Mouse (Mus musculus) thymus, postnatal 10 days (tissue): ENCODE data around the gene Raf1.
"Not testable (repeated sequence)": the region's sequence is repeated elsewhere in the genome, so short reads cannot be mapped to it uniquely, and the experiment has no call there.

Experiments
- DNase-seq, 2 experiments: peaks; one replicate each; pipeline ENCODE4 v3.0.0; 2021; ENCODE audit warnings: low spot score in 2 of 2

Gene Raf1

GRCm38 (mm10) chr6:115684271-115684670 lies 7.8 kb upstream of the Raf1 start:
- DNase-seq, result no peak

DNA sequence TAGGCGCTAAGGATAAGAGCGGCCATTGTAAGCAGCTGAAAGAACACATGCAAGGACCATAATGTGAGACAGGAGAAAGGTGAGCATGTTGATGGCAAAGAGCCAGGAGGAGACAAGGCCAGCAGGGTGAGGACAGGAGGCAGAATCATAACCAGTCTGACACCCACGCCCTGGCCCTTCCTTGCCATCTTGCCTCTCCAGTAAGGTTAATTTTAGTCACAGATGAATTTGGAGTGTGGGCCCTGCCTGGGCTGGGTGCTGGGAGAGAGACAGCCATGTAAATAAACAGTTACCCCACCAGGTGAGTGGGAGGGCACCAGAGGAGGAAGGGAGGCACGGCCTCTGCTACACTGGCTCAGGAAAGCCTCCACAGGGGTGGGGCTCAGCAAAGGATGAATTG lies 4.6 kb upstream of the Raf1 start:
- DNase-seq, result no peak

GRCm38 (mm10) chr6:115678012-115678411 lies 1.6 kb upstream of the Raf1 start:
- no peak for DNase-seq

- DNase-seq, result no peak
Measured at GRCm38 (mm10) chr6:115677441-115677840, 1.0 kb upstream of the Raf1 start.

GRCm38 (mm10) chr6:115675508-115676336 lies 713 bp downstream of the Raf1 start:
- peak; percentile 44 to 50 for DNase-seq

DNA sequence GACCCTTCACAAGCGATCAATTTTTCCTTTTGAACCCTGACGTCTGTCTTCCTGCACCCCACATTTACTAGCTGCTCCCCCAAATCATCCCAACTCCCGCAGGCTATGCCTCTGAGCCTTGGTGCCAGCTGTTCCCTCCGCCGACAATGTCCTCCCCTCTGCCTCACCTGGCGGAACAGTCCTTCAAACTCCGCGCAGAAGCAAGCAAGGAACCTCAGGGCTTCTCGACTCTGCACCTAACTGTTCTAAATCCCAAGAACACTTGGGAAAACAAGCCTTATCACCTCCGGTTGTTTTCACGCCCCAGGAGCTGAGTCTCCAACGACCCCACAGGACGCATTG lies 1.3 kb downstream of the Raf1 start:
- peak; percentile 19 to 36 for DNase-seq

DNA sequence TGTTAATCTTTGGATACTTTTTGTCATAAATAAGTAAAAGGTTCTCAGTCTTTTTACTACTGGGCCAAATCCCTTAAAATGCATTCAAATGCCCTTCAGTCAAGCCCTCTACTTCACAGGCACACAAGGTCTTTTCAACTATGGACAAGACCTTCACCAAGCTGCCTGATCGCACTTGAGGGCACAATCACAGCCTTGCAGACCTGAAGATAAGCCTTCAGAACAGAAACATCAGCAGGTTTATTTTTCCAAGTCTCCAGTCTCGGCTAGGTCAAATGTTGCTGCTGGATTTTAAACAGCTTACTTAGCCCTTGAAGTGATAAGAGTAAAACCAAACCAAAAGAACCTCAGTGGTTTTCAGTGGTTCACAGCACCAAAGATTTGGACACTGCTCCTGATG lies 2.1 kb downstream of the Raf1 start:
- no peak for DNase-seq

- no peak for DNase-seq
Measured at GRCm38 (mm10) chr6:115672700-115673099, 3.7 kb downstream of the Raf1 start.

DNA sequence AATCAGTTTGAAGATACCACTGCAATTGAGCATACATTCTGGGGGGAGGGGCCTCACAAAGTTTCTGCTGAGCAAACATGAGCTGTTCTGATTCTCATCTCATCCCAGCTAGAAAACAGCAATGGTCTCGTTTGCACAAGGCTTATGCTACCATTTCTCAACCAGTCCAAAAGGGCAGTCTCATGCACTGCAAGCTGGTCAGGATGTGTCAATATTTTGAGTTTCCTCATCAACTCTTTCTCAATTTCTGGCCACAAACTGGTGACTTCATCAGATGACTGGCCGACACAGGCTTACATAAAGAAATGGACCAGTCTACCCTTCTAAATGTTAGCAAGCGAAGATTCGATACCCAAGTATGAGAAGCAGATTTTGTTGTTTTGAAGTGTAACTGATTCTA lies 9.8 kb downstream of the Raf1 start:
- DNase-seq, result no peak

DNA sequence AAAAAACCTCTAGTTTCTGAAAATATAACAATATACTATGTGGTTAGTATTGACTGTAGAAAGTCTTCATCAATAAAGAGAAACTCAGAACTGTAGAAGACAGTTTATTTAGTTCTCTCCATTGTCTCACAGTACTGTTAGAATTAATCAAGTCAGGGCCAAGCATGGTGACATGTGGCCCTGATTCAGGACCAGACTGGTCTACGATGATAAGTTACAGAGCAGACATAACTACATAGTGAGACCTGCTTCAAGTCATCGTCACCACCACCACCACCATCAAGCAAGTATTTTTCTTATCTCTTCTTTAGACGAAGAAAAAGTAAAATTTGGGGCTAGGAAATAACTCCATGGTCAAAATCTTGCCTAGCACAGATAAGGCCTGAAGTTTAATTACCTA lies 12.2 kb downstream of the Raf1 start:
- no peak for DNase-seq

DNA sequence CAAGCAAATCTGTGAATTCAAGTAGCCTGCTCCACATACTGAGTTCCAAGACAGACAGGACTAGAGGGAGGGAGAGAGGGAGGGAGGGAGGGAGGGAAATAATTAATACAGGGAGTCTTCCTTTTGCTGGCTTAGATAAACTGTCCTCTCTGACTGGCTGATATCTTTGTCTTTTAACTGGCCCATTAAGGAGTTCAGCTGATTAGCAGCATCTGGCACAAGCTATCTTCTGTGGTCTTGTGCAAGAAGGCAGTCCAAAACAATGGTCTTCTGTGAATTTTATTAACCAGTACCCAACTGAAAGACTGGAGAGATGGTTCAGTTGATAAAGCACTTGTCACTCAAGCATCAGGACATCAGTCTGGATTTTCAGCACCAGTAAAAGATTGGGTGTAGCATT lies 17.6 kb downstream of the Raf1 start:
- no peak for DNase-seq

DNA sequence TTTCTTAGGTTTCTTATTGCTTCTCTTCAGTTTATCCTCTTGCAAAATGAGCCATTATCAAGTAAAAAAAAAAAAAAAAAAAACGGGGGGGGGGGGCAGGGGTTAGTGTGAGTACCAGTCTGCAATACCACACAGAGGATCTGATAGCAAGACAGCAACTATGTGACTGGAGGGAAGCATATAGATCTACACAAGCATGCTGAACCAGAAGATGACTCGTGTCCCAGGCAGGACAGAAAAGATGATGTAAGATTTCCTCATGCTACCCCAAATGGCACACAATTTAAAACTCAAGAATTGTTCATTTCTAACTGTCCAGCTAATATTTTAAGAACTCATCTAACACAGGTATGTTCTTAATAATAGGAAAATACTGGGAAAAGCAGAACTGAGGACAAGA lies 22.5 kb downstream of the Raf1 start:
- no peak for DNase-seq

- DNase-seq, result no peak
Measured at GRCm38 (mm10) chr6:115651719-115652118, 24.7 kb downstream of the Raf1 start.

DNA sequence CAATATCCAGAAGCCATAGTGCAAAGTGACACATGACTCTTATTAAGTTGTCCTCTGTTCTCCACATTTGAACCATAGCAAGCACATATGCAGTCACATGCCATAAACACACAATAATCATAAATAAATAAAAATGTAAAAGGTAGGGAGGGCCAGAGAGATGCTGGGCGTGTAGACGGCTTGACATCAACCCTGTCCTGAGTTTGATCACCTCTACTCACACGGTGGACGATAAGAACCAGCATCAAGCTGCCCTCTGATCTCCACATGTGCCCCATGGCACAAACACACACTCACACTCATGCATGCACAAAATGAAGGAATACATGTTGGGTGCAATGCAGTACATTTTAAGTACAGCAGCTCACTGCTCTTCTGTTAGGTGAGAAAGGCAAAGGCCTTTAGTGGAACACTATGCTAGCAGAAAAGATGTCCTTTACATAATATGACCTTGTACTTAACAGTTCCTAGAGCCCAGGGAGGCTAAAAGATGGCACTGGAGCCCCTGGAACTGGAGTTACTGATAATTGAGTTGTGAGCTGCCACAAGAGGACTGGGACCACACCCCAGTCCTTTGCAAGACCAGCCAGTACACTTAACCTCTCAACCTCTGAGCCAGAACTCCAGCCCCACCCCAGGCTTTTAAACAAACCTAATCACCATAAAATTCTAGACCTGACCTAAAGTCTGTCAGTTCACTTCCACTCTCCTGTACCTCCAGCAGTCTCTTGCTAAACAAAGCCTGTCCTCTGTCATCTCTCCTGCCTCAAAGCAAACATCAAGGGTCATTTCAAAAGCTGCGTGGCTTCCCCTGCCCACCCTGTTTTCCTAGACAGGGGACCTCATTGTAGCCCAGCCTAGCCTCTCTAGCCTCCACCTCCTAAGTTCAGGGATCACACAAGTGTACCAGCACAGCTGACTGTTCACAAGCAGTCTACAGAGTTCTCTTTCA lies 25.7 kb downstream of the Raf1 start:
- no peak for DNase-seq

- no peak for DNase-seq
Measured at GRCm38 (mm10) chr6:115649792-115650365, 26.6 kb downstream of the Raf1 start.

DNA sequence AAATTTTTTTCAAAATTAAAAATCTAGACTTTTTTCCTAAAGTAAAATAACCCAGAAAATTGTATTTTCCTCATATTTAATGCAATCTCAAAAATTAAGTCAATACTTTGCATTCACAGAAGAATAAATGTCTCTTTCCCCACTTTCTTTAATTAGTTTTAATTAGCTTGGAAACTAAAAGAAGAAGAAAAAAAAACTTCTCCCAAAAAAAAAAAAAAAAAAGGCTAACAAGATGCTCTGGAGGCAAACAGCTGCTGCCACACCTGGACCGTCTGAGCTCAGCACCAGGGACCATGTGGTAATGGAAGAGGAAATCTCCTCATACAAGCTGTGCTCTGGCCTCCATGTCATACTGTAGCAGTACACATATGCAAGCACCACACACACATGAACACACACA lies 33.1 kb downstream of the Raf1 start:
- no peak for DNase-seq

- not testable (repeated sequence) for DNase-seq
Measured at GRCm38 (mm10) chr6:115638188-115638587, 38.2 kb downstream of the Raf1 start.

DNA sequence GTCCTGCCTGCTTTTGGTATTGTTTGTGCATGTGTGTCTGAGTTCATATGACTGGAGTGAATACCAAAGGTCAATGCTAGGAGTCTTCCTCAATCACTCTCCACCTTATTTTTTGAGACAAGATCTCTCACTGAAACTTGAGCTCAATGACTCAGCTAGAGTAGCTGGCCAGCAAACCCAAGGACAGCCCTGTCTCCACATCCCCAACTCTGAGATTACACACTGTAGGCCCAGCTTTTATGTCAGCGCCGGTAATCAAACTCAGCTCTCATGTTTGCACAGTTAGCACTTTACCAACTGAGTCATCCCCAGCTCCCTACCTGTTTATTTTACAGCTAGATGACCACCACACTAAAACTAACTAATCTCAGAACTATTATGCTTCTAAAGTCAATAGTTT lies 42.4 kb downstream of the Raf1 start:
- DNase-seq, result no peak

DNA sequence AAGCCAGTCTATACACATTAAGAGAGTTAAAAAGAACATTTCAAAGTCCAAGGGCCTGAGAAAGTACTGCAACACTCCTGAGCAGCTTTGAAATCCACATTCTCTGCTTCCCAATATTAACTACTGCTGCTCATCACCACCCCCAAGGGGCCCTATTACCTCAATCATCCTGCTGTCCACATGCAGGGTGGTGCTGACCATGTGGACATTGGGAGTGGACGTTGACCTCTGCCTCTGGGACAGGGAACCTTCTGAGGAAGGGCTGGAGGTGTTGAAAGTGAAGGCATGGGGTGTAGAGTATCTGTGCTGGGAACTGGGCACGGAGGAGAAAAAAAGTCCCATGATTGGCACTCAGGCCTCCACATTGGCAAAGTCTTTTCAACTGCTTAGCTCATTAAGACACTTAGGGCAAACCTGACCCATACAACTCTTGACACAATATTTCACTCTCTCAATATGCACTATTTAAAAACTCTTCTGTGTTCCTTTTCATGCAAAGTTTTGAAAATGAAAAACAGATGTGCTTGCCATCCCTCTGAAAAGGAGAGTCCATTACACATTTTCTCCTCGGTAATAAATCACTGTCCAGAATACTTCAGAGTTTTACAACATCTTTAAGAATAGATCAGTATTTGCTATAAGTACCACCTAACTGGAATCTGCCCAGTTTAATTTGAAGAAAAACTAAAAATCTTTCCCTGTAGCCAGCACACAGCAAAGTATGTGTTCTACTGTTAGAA lies 45.2 kb downstream of the Raf1 start:
- DNase-seq, result no peak

- DNase-seq, result no peak
Measured at GRCm38 (mm10) chr6:115626121-115626520, 50.3 kb downstream of the Raf1 start.

DNA sequence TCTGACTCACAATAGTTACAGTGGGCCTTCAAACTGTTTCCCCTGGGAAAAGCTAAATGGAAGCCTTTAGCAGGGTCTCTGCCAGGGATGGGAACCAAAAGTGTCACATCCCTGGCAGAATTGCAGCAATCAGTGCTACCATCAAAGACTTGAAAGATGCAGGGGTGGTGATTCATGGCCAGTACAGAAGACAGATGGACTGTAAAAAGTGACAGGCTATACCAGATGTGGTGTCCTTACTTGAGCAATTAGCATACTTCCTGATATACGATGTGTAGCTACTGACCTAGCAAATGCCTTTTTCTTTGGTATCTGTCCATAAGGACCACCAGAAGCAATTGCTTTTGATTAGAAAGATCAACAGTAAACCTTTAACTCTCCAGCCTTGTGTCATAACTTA lies 55.5 kb downstream of the Raf1 start:
- no peak for DNase-seq

DNA sequence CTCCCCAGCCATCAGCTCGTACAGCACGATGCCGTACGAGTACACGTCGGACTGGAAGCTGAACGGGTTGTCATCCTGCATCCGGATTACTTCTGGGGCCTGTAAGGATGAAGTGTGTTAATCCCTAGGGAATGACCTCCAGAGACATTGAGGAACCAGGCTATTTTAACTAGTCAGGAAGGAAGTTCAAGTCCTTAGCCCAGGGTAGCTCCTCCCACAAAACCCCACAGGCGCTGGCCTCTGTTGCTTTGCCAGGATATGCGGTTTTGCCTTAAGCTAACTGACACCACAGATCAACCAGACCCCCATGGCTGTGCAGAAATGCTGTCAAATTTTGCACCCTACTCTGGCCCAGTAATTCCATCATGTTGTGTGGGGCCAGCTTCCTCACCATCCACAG lies 56.6 kb downstream of the Raf1 start:
- DNase-seq, result peak; percentile 55 to 59
